Mouse (Mus musculus): ENCODE measurements at regions not wholly inside any gene's neighbourhood (a gene's known extent, or its start where the extent isn't known, plus 50 kb on each side); places are given as distances from the start of the nearest gene placed in this dataset.

GRCm38 (mm10) chr7:34558615-34559343, 97.8 kb downstream of the Kctd15 start:
- H3K4me1 ChIP-seq (ENCODE audit: control insufficient read depth, low read depth, low read length), result no peaks in the 10 kb centered on the region
- no peak overlapping the region for H3K4me2 ChIP-seq (ENCODE audit: low read depth, low read length)
- WGBS (ENCODE audit: insufficient replicate concordance), result 55% methylated on average over 8 of the region's 8 CpGs
- H3K27ac ChIP-seq (ENCODE audit: low read length), result no peak overlapping the region
- H3K36me3 ChIP-seq (ENCODE audit: control insufficient read depth, insufficient read depth), result no peaks in the 10 kb centered on the region
- ATAC-seq (ENCODE audit: low read depth), result no peak
- H3K9me3 ChIP-seq (replicated peaks; ENCODE audit: control insufficient read depth, low read length), result no peaks in the 10 kb centered on the region
- H3K27me3 ChIP-seq (ENCODE audit: control insufficient read depth, insufficient read depth, low read depth, low read length), result no peaks in the 10 kb centered on the region
- H3K4me3 ChIP-seq (ENCODE audit: low read depth, low read length), result no peak overlapping the region
- no peak overlapping the region for H3K9ac ChIP-seq (ENCODE audit: low read depth, low read length)

- H3K4me2 ChIP-seq (ENCODE audit: low read depth, low read length), result no peak overlapping the region
- no peak overlapping the region for H3K4me3 ChIP-seq (ENCODE audit: low read depth, low read length)
- no peaks in the 10 kb centered on the region for H3K4me1 ChIP-seq (ENCODE audit: control insufficient read depth, low read depth, low read length)
- H3K27me3 ChIP-seq (ENCODE audit: control insufficient read depth, insufficient read depth, low read depth, low read length), result no peaks in the 10 kb centered on the region
- no peak overlapping the region for H3K27ac ChIP-seq (ENCODE audit: low read length)
- WGBS (ENCODE audit: insufficient replicate concordance), result 54% methylated on average over 6 of the region's 6 CpGs
- H3K36me3 ChIP-seq (ENCODE audit: control insufficient read depth, insufficient read depth), result no peaks in the 10 kb centered on the region
- ATAC-seq (ENCODE audit: low read depth), result no peak
- H3K9ac ChIP-seq (ENCODE audit: low read depth, low read length), result no peak overlapping the region
- no peaks in the 10 kb centered on the region for H3K9me3 ChIP-seq (replicated peaks; ENCODE audit: control insufficient read depth, low read length)
These were observed 101.3 kb downstream of the Kctd15 start for GRCm38 (mm10) chr7:34555196-34555595.

GRCm38 (mm10) chr7:34546609-34547316, 109.8 kb downstream of the Kctd15 start:
- 57% methylated on average over 19 of the region's 19 CpGs for WGBS (ENCODE audit: insufficient replicate concordance)
- ATAC-seq (ENCODE audit: low read depth), result no peak
- no peak overlapping the region for H3K4me3 ChIP-seq (ENCODE audit: low read depth, low read length)
- no peaks in the 10 kb centered on the region for H3K27me3 ChIP-seq (ENCODE audit: control insufficient read depth, insufficient read depth, low read depth, low read length)
- no peaks in the 10 kb centered on the region for H3K36me3 ChIP-seq (ENCODE audit: control insufficient read depth, insufficient read depth)
- H3K9ac ChIP-seq (ENCODE audit: low read depth, low read length), result no peak overlapping the region
- H3K4me2 ChIP-seq (ENCODE audit: low read depth, low read length), result no peak overlapping the region
- H3K4me1 ChIP-seq (ENCODE audit: control insufficient read depth, low read depth, low read length), result no peaks in the 10 kb centered on the region
- H3K9me3 ChIP-seq (replicated peaks; ENCODE audit: control insufficient read depth, low read length), result no peaks in the 10 kb centered on the region; the same call in 1 of the 2 replicates
- no peak overlapping the region for H3K27ac ChIP-seq (ENCODE audit: low read length)

DNA sequence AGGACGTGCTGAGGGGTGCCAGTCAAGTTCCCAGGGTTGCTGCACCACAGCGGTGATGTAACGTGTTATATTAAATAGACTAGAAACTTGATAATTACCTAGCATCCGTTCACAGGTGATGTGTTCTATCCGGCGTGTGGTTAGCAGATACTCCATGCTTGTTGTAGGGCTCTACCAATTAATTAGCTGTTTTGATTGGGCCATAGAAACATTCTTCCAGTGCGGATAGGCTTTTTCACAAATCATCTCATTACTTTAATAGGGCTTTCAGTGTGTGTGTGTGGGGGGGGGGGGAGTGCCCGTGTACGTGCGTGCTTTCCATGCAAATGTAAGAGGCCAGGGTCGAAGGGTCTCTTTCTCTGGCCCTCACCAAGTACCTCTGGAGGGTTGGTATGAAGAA, 110.6 kb downstream of the Kctd15 start:
- no peak overlapping the region for H3K4me3 ChIP-seq (ENCODE audit: low read depth, low read length)
- no peak overlapping the region for H3K9ac ChIP-seq (ENCODE audit: low read depth, low read length)
- 83% methylated on average over 11 of the region's 11 CpGs for WGBS (ENCODE audit: insufficient replicate concordance)
- no peaks in the 10 kb centered on the region for H3K4me1 ChIP-seq (ENCODE audit: control insufficient read depth, low read depth, low read length)
- no peak for ATAC-seq (ENCODE audit: low read depth)
- no peaks in the 10 kb centered on the region for H3K27me3 ChIP-seq (ENCODE audit: control insufficient read depth, insufficient read depth, low read depth, low read length)
- H3K27ac ChIP-seq (ENCODE audit: low read length), result no peak overlapping the region
- H3K9me3 ChIP-seq (replicated peaks; ENCODE audit: control insufficient read depth, low read length), result no peaks in the 10 kb centered on the region; the same call in 1 of the 2 replicates
- H3K36me3 ChIP-seq (ENCODE audit: control insufficient read depth, insufficient read depth), result no peaks in the 10 kb centered on the region
- H3K4me2 ChIP-seq (ENCODE audit: low read depth, low read length), result no peak overlapping the region

DNA sequence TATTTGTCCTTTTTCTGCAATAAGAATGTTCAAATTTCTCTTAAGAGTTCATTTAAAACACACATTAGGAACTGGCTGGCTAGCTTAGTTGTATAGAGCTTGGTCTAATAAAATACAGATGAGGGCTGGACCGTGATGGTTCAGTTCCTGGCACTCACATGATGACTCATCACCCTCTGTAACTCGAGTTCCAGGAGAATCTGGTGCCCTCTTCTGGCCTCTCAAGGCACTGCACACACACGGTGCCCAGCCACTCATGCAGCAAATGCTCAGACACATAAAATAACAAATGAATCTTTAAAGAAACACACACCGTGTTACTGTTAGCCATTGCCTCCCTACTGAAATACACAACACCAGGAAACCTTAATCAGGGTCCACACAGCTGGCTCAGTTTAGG, 114.6 kb downstream of the Kctd15 start:
- WGBS (ENCODE audit: insufficient replicate concordance), result 55% methylated on average over 4 of the region's 4 CpGs
- no peaks in the 10 kb centered on the region for H3K36me3 ChIP-seq (ENCODE audit: control insufficient read depth, insufficient read depth)

GRCm38 (mm10) chr7:34541000-34541399, 115.5 kb downstream of the Kctd15 start:
- Histone ChIP-seq H3K36me3 (ENCODE audit: control insufficient read depth, insufficient read depth) (no peaks in the 10 kb centered on the region), H3K4me2 (ENCODE audit: low read depth, low read length) (no peak overlapping the region), H3K4me3 (ENCODE audit: low read depth, low read length) (no peak overlapping the region), H3K4me1 (ENCODE audit: control insufficient read depth, low read depth, low read length) (no peaks in the 10 kb centered on the region), H3K9ac (ENCODE audit: low read depth, low read length) (no peak overlapping the region), H3K27ac (ENCODE audit: low read length) (no peak overlapping the region), H3K9me3 (replicated peaks; ENCODE audit: control insufficient read depth, low read length) (no peaks in the 10 kb centered on the region; the same call in 1 of the 2 replicates), H3K27me3 (ENCODE audit: control insufficient read depth, insufficient read depth, low read depth, low read length) (no peaks in the 10 kb centered on the region)
- no peak for ATAC-seq (ENCODE audit: low read depth)
- 59% methylated on average over 4 of the region's 4 CpGs for WGBS (ENCODE audit: insufficient replicate concordance)

More for the DNA sequence above, 114.6 kb downstream of the Kctd15 start:
- Histone ChIP-seq H3K27ac (ENCODE audit: low read length) (no peak overlapping the region), H3K9me3 (replicated peaks; ENCODE audit: control insufficient read depth, low read length) (no peaks in the 10 kb centered on the region; the same call in 1 of the 2 replicates), H3K4me1 (ENCODE audit: control insufficient read depth, low read depth, low read length) (no peaks in the 10 kb centered on the region), H3K9ac (ENCODE audit: low read depth, low read length) (no peak overlapping the region), H3K4me2 (ENCODE audit: low read depth, low read length) (no peak overlapping the region), H3K4me3 (ENCODE audit: low read depth, low read length) (no peak overlapping the region), H3K27me3 (ENCODE audit: control insufficient read depth, insufficient read depth, low read depth, low read length) (no peaks in the 10 kb centered on the region)
- no peak for ATAC-seq (ENCODE audit: low read depth)

DNA sequence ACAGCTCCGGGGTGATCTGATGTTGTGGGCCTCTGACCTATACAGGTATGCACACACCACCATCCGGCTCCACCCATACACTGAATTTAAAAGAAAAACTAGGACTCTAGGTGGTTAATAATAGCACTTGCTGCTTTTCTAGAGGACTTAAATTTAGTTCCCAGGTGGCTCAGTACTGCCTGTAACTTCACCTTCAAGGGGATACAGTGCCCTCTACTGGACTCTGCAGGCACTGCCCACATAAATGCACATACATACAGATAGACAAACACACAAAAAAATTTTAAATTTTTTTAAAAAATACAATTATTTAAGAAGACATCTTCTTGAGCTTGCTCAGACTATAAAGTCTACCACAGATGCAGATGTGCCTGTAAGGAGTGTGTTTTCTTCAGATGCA, 116.7 kb downstream of the Kctd15 start:
- no peaks in the 10 kb centered on the region for H3K4me1 ChIP-seq (ENCODE audit: control insufficient read depth, low read depth, low read length)
- 67% methylated on average over 2 of the region's 2 CpGs for WGBS (ENCODE audit: insufficient replicate concordance)
- no peaks in the 10 kb centered on the region for H3K36me3 ChIP-seq (ENCODE audit: control insufficient read depth, insufficient read depth)
- no peak overlapping the region for H3K4me2 ChIP-seq (ENCODE audit: low read depth, low read length)
- H3K9me3 ChIP-seq (replicated peaks; ENCODE audit: control insufficient read depth, low read length), result no peaks in the 10 kb centered on the region; the same call in 1 of the 2 replicates
- ATAC-seq (ENCODE audit: low read depth), result no peak
- no peak overlapping the region for H3K4me3 ChIP-seq (ENCODE audit: low read depth, low read length)
- H3K9ac ChIP-seq (ENCODE audit: low read depth, low read length), result no peak overlapping the region
- H3K27ac ChIP-seq (ENCODE audit: low read length), result no peak overlapping the region
- no peaks in the 10 kb centered on the region for H3K27me3 ChIP-seq (ENCODE audit: control insufficient read depth, insufficient read depth, low read depth, low read length)

DNA sequence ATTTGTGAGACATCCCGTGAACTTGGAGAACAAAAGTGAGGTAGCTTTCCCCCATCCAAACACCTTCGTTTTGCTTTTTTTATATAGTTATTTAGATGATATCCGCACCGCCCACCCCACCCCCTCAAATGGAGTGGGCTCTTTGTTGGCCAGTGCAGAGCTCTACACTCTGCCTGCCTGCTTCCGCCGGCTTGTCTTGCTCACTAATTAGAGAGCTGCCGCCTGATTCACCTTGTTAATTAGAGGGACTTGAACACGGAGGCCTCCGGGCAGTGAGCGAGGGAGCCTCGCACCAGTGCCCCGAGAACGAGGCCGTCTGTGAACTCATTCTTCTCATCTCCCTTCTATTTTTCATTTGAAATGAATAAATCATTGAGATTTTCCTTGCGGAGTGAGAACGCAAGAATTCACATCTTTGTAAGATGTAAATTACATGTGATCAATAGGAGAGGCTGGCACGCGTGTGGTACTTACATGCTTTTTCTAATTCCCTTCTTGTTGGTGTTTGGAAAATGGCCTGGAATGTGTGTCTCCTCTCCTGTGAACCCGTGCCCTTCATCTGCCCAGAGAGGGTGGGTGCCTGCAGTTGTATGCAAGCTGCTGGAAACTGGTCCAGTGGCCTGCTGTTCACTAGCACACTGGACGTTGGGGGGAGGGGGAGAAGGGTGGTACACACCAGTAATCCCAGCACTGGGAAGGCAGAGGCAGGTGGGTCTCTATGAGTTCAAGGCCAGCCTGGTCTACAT, 118.0 kb downstream of the Kctd15 start:
- 74% methylated on average over 20 of the region's 20 CpGs for WGBS (ENCODE audit: insufficient replicate concordance)
- Histone ChIP-seq H3K36me3 (ENCODE audit: control insufficient read depth, insufficient read depth) (no peaks in the 10 kb centered on the region), H3K4me1 (ENCODE audit: control insufficient read depth, low read depth, low read length) (no peaks in the 10 kb centered on the region), H3K4me2 (ENCODE audit: low read depth, low read length) (no peak overlapping the region), H3K9me3 (replicated peaks; ENCODE audit: control insufficient read depth, low read length) (no peaks in the 10 kb centered on the region; the same call in 1 of the 2 replicates), H3K27me3 (ENCODE audit: control insufficient read depth, insufficient read depth, low read depth, low read length) (no peaks in the 10 kb centered on the region), H3K27ac (ENCODE audit: low read length) (no peak overlapping the region), H3K9ac (ENCODE audit: low read depth, low read length) (no peak overlapping the region), H3K4me3 (ENCODE audit: low read depth, low read length) (no peak overlapping the region)
- ATAC-seq (ENCODE audit: low read depth), result no peak
